Mouse (Mus musculus) sigmoid colon, adult 10 weeks (tissue): ENCODE results near the gene Olfr1507. TPM values are rescaled to one million over a fixed set of nuclear protein-coding genes. Genes with fewer than 3 reads are reported as not detected.

Experiments used
- polyA plus RNA-seq: library from polyadenylated mRNA; stranded (reverse); fragments of 350-450 nt; fragmentation: Illumina TruSeq; extraction: RNeasy Lipid Tissue Mini Kit (QIAGEN cat#74804); gene quantifications from one replicate; pipeline ENCODE4 v1.2.3, GENCODE M21; 2014; ENCODE audit warnings: low read depth, low replicate concordance

Gene Olfr1507
- polyA plus RNA-seq, result not detected

GRCm38 (mm10) chr14:52495516-52495915, at the start of gene Olfr1507:
Olfr1507 (minus strand) TSS chr14:52495749.

GRCm38 (mm10) chr14:52467395-52467794, 28.2 kb downstream of the Olfr1507 start, which contains the start of gene Olfr1508:
Olfr1508 (minus strand) TSS chr14:52467495.

GRCm38 (mm10) chr14:52442690-52443089, 52.9 kb downstream of the Olfr1507 start, which contains the start of gene Olfr1509:
Olfr1509 (plus strand) TSS chr14:52442990.

Other genes with a start within 250 kb of the Olfr1507 start
- 73.2 TPM for gene Chd8, start 238.0 kb downstream of the Olfr1507 start, polyA plus RNA-seq
- 40.6 TPM for gene Tox4, start 216.6 kb downstream of the Olfr1507 start, polyA plus RNA-seq
- gene Rab2b, start 216.2 kb downstream of the Olfr1507 start, polyA plus RNA-seq, result 14.8 TPM
- gene Mettl3, start 190.6 kb downstream of the Olfr1507 start, polyA plus RNA-seq, result 53.9 TPM
- gene Sall2, start 167.0 kb downstream of the Olfr1507 start, polyA plus RNA-seq, result 1.3 TPM
- gene Olfr1513, start 139.3 kb downstream of the Olfr1507 start, polyA plus RNA-seq, result not detected
- gene Olfr1512, start 116.6 kb downstream of the Olfr1507 start, polyA plus RNA-seq, result not detected
- not detected for gene Olfr1511, start 98.4 kb downstream of the Olfr1507 start, polyA plus RNA-seq
- not detected for gene Olfr1510, start 81.4 kb downstream of the Olfr1507 start, polyA plus RNA-seq
- not detected for gene Olfr1509, start 52.8 kb downstream of the Olfr1507 start, polyA plus RNA-seq
- not detected for gene Olfr1508, start 28.3 kb downstream of the Olfr1507 start, polyA plus RNA-seq